Mouse (Mus musculus) layer of hippocampus, adult 2 months (tissue): ENCODE measurements around the gene Tmem200b. TPM values are rescaled to one million over a fixed set of nuclear protein-coding genes. Genes with fewer than 3 reads are reported as not detected.

ENCODE experiments used
- DNase-seq, 2 experiments: peaks; one replicate each; pipeline ENCODE4 v3.0.0; 2022; ENCODE audit warnings: low spot score in 2 of 2
- H3K27ac ChIP-seq: fragments of 200-600 bp; 2 replicates; pipeline ENCODE4 v1.8.1; 2022
- H3K4me3 ChIP-seq: fragments of 200-600 bp; 2 replicates; pipeline ENCODE4 v1.8.1; 2022; ENCODE audit warnings: mild to moderate bottlenecking
- CTCF ChIP-seq: fragments of 200-600 bp; conservative IDR thresholded peaks from 2 replicates; pipeline ENCODE4 v1.8.1; 2022; ENCODE audit warnings: antibody characterized with exemption, mild to moderate bottlenecking, moderate library complexity
- total RNA-seq, 2 experiments: library from RNA; stranded (reverse); gene quantifications; 2 replicates each; pipeline ENCODE4 v1.2.3; 2021

The Tmem200b gene
- total RNA-seq, 2 experiments from 2014 or later, result 1.5 to 1.7 TPM

DNA sequence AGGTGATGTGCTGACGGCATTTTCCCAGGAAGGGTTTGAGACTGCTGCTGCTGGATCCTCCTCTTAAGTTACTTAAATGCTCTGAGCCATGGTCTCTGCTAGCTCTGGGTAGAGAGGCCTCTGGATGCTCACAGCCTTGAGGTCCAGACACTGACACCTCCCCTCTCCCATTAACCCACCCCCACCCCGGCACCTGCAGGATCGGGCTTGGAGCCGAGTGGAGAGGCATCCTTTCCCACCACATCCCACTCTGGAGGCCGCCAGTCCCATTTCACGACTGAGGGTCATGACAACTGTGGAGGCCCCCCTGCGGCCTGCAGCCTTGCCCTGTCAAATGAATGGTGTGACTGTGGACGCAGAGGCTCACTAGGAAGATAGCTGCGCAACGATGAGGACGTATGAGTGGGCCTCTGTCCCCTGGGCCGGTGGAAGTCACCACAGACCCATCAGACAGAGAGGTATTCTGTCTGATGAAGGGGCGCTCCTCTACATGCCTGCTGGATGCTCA, 5.7 kb upstream of the Tmem200b start:
- no peak for TF ChIP-seq CTCF
- no peak for DNase-seq
- no peak overlapping the region for H3K27ac ChIP-seq
- no peak overlapping the region for H3K4me3 ChIP-seq

- DNase-seq, result peak; percentile 39 to 82
- Histone ChIP-seq H3K4me3 (no peak overlapping the region), H3K27ac (no peak overlapping the region)
- TF ChIP-seq CTCF, result peak; percentile 96
These were observed 5.1 kb upstream of the Tmem200b start for GRCm38 (mm10) chr4:131916425-131916824.

DNA sequence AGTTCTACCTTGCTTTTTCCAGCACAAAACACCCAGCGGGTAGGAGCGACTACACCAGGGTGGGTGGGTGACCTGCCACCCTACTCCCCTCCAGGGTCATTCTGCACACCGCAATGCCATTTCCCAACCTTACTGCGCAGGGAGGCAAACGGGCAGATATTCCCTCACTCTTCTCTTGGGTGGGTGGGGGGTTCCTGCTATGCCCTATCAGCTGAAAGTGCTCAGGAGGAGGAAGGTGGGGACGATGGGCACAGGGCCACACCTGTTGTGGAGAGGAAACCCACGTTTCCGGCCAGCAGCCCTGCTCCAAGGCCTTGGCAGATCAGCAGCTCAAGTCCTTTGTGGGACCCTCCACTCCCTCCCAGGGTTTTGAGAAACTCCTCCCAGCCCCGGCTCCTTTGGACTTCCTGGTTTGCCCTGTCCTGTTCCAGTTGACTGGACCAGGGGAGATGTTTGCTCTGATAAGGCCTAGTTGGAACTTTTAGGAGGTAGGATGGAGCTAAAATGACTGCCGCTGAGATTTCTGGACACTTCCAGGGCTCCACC, 4.5 kb upstream of the Tmem200b start:
- Histone ChIP-seq H3K4me3 (no peak overlapping the region), H3K27ac (no peak overlapping the region)
- DNase-seq, result no peak
- TF ChIP-seq CTCF, result no peak

- no peak overlapping the region for H3K27ac ChIP-seq
- no peak for DNase-seq
- TF ChIP-seq CTCF, result no peak
- no peak overlapping the region for H3K4me3 ChIP-seq
These were observed 3.5 kb upstream of the Tmem200b start for GRCm38 (mm10) chr4:131918026-131918533.

GRCm38 (mm10) chr4:131918711-131919500, 2.7 kb upstream of the Tmem200b start:
- Histone ChIP-seq H3K27ac (no peak overlapping the region), H3K4me3 (no peak overlapping the region)
- no peak for DNase-seq
- TF ChIP-seq CTCF, result no peak

DNA sequence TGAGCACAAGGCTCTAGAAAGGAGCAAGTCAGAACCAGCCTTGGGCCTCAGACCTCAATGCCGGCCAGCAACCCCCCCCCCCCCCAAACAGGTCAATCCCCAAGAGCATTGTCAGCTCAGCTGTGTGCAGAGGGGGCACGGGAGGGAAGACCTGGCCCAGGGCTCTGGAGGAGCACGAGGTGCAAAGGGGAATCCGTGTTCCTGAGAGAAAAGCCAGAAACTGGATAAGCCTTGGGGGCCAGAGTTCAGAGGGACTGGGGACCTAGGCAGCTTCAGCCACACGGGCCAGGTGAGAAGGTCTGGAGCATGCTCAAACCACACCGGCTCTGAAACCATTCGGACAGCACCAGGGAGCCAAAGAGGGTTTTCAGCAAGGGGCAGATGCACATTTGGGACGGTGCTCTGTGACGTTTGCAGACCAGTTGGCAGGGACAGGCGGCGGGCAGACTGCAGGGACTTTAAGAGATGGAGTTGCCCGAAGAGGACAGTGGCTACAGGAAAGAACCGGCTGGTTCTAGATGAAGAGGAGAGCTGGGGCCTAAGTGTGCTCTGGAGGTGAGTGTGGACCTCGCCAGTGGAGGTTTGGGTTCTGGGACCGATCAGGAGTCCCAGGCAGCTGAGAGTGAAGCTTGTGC, 1.9 kb upstream of the Tmem200b start:
- H3K4me3 ChIP-seq, result peak overlapping the region; percentile 20; the same call in 1 of the 2 replicates
- no peak for DNase-seq
- no peak for TF ChIP-seq CTCF
- 0 out of 2 replicates have a peak overlapping the region, but pooled peaks have one; percentile 44 for H3K27ac ChIP-seq

- no peak for TF ChIP-seq CTCF
These were observed 1.4 kb upstream of the Tmem200b start for GRCm38 (mm10) chr4:131920141-131920594.

GRCm38 (mm10) chr4:131920595-131921351, 798 bp upstream of the Tmem200b start:
- Histone ChIP-seq H3K4me3 (peak overlapping the region; percentile 53), H3K27ac (peak overlapping the region; percentile 32; the same call in 1 of the 2 replicates)
- TF ChIP-seq CTCF, result no peak
- DNase-seq, result no peak

More at GRCm38 (mm10) chr4:131920141-131920594, 1.4 kb upstream of the Tmem200b start:
- H3K4me3 ChIP-seq, result peak overlapping the region; percentile 20; the same call in 1 of the 2 replicates
- H3K27ac ChIP-seq, result 0 out of 2 replicates have a peak overlapping the region, but pooled peaks have one; percentile 44
- DNase-seq, result no peak

GRCm38 (mm10) chr4:131922404-131922803, 833 bp downstream of the Tmem200b start:
- TF ChIP-seq CTCF, result no peak
- Histone ChIP-seq H3K4me3 (no peak overlapping the region; the same call in 1 of the 2 replicates), H3K27ac (no peak overlapping the region)
- DNase-seq, result no peak

DNA sequence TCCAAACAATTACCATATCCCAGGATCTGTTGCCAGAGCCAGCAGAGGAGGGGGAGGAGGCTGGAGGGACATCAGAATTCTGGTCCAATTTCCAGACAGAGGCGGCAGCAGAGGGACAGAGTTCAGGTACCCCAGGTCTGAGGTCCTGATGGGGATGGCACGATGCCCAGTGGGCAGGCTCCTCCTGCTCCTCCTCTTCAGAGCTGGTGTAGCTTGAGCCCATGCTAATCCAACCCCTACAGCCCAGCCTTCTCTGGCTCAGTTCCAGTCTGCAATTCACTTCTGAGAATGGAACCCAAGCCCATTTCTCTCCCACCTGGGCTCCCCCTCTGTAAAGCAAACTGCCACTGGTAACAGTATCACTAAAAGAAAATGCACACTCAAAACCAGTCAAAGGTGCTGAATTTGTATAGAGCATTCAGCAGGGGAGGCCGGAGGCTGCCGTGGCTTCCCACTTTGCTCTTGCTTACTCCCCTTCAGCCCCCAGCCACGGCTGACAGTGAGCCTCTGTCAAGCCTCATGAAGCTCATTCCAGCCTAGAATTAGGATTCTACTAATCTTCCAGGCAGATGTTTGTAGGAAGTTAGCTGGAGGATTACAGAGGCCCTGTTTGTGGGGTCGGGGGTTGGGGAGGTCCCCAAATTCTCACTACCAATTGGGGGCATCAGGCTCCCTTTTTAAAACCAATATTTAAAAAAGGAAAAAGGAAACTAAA, 2.7 kb downstream of the Tmem200b start:
- Histone ChIP-seq H3K27ac (no peak overlapping the region), H3K4me3 (no peak overlapping the region)
- no peak for DNase-seq
- TF ChIP-seq CTCF, result no peak

DNA sequence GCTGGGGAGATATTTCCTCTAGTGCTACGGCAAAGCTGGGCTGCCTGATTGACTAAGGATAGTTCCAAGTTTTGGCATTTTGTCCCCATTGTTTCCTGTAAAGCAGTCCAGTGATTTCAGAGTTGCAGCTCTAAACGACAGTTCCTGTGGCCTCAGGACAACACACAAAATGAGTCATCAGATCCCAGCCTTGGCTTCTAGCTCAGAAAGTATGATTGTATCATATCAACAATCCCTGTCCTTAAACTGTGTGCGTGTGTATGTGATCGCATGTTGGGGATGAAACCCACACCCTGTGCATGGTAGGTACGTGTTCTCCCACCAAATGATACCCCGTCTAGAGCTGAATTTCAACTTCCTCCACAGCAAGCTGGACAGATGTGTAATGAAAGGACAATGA, 7.6 kb downstream of the Tmem200b start:
- TF ChIP-seq CTCF, result no peak
- DNase-seq, result no peak
- no peak overlapping the region for H3K27ac ChIP-seq
- H3K4me3 ChIP-seq, result no peak overlapping the region

DNA sequence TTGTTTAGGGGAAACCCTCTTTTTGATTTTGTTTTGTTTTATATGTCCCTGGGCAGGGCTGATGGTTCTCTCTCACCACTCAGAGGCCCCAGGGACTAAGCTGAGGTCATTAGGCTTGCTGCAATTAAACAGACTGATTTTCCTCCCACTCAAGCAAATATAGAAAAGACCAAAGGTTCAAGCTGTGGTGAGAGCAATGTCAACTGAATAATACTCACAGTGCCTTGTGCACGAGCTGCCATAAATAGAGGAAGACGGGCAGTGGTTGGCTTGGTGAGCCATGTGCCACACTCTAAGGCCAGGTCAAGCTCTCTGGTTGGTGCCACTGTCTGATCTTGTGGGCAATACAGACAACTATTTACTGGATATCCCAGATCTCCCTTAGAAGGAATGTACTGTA, 17.9 kb downstream of the Tmem200b start:
- no peak overlapping the region for H3K4me3 ChIP-seq
- H3K27ac ChIP-seq, result no peak overlapping the region
- no peak for TF ChIP-seq CTCF
- no peak for DNase-seq
